Mouse (Mus musculus) T-helper 2 cell (primary cell): ENCODE data around the gene Zfp607b.

ENCODE experiments used
- in situ Hi-C: fragments of 300-600 bp; cut with MboI, MseI; formaldehyde crosslinking; loops from one replicate; pipeline ENCODE4 v1.15.1; 2025; ENCODE audit warnings: high pct_unique_total_duplicates

Gene Zfp607b

DNA sequence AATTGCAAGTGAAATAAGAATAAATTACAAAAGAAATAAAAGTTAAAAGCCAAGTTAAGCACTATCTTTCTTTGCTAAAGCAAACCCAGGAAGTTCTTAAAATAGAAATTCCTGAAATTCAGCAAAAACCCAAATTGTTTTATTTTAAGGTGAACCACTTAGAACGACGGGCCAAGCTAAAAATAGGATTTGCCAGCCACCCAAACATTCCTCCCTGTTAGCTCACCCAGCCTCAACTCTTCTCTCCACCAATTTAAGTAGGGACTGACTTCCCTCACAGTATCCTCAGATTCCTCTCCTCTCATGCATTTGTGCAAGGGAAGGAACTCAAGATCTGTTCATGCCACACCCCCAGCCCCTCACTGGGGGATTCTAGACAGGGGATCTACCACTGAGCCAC lies 5.9 kb upstream of the Zfp607b start:
- in situ Hi-C loops: loop anchor here (10.0 kb wide), 1 partner anchor 122 kb away; the partner anchor contains the start of gene Zfp626

DNA sequence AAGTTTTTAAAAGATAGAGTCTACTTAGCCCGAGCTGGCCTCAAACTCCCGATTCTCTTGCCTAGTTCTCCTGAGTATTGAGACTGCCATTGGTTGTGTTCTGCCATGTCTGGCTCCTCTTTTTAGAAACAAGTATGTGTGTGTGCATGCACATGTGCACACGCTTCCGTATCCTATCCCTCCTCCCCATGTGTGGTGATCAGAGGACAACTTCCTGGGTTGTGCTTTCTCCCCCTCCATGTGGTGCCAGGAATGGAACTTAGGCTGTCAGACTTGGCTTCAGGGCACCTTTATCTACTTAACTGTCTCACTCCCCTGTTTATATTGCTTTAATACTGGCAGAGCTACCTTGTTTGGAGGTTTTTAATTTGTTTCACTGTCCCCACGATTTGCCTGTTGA lies 3.9 kb upstream of the Zfp607b start:
- in situ Hi-C loops: loop anchor here (10.0 kb wide), 1 partner anchor 120 kb away; the partner anchor contains the start of gene Zfp626

DNA sequence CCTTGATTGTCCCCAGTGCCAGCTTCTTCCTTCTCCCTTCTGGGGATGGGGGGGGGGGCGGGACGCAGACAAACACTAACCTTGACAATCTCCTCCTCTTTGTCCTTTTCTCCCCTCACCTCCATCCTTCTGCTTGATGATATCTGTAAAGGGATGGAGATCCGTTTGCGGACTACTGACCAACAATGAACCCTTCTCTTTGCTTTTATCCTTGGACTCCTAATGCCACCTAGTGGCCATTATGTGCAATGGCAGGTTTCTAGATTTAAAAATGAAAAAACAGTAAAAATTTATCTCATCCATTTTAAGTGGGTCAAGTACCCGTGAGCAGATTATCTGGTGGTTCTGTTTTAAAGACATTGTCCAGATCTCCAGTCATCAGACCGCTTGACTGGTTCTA lies 3.5 kb upstream of the Zfp607b start:
- in situ Hi-C loops: loop anchor here (10.0 kb wide), 1 partner anchor 119 kb away; the partner anchor contains the start of gene Zfp626

DNA sequence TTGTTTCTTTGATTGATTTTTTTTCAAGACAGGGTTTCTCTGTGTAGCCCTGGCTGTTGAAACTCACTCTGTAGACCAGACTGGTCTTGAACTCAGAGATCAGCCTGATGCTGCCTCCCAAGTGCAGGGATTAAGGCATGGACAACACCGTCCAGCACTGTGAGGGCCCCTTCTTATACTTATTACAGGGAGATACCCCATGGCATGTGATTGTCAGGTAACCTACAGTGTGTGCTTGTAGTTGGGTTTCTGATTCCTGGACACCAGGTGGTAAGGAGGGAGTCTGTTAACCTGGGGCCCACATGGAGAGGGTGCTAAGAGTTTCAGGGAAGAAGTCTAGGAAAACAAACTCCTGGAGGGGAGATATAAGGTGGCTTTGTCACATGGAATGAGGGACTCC lies 2.1 kb upstream of the Zfp607b start:
- in situ Hi-C loops: loop anchor here (10.0 kb wide), 1 partner anchor 118 kb away; the partner anchor contains the start of gene Zfp626

DNA sequence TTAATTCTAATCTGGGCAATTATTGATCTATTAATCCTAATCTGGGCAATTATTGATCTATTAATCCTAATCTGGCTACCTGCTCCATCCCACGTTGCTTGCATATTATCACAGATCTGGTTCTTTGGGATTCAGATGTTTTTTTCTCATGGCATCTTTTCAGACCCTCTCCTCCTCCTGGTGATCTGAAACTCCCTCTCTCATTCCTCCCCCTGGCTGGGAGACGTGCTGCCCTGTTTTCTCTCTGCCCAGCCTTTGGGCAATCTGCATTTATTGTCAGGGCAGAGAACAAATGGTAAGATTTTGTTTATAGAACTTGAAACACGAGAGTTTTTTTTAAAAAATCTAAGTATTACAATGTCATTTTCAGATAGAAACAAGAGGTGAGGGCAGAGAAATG lies 1.3 kb upstream of the Zfp607b start:
- in situ Hi-C loops: loop anchor here (10.0 kb wide), 1 partner anchor 117 kb away; the partner anchor contains the start of gene Zfp626

DNA sequence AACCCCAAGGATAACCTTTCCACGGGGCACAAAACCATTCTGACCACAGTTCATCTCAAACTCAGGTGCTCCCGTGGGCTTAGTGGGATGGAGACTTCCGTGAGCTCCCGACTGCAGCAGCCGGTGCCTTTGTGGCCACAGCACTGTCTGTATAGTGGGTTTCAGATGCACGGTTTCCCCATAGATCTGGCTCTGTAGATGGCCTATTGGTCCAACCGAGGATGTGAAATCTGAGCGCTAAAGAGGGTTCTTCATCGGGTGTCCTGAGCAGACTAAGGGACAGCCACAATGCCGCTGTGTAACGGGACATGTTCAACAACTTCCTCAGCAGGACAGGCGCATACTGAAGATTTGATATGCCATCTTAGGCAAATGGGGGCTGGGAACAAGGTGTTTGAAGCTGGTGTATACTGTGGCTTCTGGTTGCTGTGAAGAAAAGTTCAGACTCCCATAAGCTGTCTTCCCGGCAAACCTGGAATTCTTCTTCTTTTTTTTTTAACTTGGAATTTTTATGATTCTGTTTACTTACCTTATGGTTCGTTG lies 823 bp upstream of the Zfp607b start:
- in situ Hi-C loops: loop anchor here (10.0 kb wide), 1 partner anchor 116 kb away; the partner anchor contains the start of gene Zfp626

DNA sequence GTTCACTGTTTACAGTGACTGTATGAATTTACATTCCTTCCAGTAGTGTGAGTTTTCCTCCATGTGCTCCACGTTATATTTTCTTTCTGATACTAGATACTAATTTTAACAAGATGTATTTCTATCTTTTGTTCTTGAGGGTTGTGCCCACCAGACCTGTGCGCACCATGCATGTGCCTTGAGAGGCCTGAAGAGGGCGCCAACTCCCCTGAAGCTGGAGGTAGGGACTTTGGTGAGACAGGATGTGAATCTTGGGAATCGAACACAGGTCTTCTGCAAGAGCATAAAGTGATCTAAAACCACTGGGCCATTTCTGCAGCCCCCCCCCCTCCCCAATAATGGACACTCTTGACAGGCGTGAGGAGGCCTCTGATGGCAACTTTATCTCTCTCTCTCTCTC lies 1.9 kb downstream of the Zfp607b start:
- in situ Hi-C loops: loop anchor here (5.0 kb wide), 1 partner anchor 36 kb away; no protein-coding TSS in a partner anchor

DNA sequence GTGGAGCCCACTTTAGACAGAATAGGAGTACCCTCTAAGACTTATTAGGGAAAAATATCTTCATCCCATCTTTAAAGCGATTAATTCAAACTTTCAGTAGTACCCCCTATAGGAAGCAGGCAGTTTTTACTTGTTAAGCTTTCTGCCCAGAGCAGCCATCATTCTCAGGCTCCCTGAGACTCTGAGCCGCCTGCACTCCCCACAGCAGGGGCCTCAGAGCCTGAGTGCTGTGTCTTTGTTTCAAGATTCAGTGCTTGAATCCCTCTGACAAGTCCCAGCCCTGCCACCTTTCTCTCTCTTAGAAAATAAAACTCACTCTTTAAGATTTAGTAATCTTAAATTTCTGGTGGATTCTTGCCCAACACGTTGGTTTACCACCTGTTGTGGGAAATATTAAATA lies 7.6 kb downstream of the Zfp607b start:
- in situ Hi-C loops: no loop called here

DNA sequence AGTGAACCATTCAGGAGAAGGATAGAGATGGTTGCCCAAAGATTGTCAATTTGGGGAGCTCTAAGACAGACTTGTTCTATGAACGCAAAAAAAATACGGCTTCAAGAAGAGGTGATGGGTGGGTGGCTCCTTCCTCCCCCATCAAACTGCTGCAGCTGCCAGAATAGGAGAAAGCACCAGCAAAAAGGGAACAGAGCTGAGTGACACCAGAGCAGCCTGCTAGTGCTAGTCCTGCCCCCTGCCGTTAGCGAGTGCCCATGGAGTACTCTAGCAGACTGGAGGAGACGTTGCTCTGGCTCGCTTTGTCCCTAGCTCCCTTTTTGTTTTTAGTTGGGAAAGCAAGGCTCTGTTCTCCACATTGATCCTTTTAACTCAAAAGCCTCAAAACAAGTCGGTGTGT lies 21.3 kb downstream of the Zfp607b start:
- in situ Hi-C loops: no loop called here

DNA sequence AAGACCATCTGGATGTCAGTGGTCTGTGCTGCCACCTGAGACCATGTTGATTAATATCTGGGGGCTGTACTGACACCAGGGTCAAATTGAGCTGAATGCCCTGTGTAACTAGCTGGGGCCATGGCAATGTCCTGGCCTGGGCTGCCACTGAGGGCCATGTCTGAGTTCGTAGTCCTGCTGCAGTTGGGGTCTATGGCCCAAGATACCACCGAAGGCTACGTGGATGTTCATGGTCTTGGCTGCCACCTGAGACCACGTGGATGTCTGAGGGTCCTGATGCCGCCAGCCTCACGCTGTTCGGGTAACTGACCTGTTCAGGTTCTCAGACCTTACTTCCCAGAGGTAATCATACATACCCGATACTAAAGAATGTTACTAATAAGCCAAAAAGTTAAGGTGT lies 32.8 kb downstream of the Zfp607b start:
- in situ Hi-C loops: no loop called here

DNA sequence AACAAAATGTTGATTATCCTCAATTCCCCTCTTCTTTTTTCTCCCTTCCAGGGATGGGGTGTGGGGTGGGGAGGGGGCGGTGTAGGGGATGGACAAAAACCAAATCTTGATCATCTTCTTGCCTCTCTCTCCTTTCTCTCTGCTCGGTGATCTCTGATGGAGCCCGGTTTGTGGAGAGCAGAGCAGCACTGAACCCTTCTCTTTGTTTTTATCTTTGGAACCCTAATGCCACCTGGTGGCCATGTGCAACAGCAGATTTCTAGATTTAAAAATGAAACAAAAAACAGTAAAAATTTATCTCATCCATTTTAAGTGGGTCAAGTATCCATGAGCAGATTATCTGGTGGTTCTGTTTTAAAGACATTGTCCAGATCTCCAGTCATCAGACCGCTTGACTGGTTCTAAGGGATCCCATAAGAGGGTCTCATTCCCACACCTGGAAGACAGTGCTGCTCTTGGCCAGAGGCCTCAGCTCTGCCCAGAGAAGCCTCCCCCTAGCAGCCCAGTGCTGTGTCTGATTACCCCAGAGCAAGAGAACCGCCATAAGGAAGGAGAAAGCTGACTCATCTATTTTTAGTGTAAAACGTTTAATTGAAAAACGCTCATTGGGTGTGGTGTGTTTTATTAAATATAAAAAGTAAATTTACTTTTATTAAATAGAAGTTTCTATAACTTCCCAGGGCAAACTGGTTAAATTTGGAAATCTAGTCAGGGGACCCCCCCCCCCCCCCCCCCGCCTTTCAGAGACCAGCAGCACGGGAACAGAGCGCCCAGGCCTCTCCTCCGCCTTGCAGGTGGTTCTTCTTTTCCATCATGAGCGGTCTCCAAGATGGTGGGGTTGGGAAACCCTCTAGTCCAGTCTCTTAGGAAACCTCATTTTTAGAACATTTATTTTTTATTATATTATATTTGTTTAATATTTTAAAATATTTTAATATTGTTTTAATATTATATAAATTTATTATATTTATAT lies 36.7 kb downstream of the Zfp607b start:
- in situ Hi-C loops: loop anchor here (5.0 kb wide), 1 partner anchor 34 kb away; no protein-coding TSS in a partner anchor

DNA sequence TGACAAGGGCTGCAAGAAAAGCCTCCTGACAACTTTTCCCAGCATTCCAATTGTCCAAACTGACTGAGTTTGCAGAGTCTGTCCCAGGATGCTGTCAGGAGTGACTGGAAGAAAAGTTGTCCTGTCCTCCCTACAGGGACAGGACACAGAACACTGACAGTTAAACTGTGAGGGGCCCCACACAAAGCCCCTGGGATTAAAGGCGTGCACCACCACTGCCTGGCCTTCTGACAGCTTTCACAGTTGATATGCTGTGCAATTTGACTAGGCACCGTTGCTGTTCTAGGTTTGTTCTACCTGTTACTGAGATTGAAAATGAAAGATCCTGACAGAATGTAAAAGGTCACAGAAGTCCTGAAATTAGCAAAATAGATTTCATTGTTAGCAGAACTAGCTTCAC lies 38.3 kb downstream of the Zfp607b start:
- in situ Hi-C loops: loop anchor here (5.0 kb wide), 1 partner anchor 35 kb away; no protein-coding TSS in a partner anchor

DNA sequence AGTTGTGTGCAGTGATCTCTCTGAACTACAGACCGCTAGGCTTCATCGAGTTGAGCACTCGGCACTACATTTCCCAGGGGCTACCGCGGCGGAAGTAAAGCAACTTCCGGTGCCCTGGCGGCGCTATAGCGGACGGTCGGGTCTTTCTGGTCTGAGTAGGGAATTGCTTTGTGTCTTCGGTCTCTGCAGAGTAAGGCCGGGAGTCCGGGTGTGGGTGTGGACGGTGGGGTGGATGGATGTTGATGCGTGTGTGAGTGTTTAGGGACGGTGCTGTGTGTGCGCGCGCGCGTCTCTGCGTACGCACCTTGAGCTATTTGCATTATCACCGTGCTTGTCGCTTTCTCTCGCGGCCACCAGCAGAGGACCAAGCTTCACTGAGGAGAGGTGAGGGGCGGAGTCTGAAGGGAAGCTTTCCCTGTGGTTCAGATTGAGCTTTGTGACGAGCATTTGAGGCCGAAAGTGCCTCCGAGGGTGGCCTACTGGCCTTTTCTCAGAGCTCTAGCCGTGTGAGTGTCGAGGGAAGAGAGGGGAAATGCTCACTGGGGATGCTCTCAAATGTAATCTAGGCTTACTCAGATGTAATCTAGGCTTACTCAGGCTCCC lies 42.2 kb downstream of the Zfp607b start, which contains the start of gene Zfp60:
TSS of gene Zfp60 (plus strand) at position 109 of the 603 bp plus-strand sequence.
- in situ Hi-C loops: loop anchor here (5.0 kb wide), 1 partner anchor 71 kb away; no protein-coding TSS in a partner anchor

DNA sequence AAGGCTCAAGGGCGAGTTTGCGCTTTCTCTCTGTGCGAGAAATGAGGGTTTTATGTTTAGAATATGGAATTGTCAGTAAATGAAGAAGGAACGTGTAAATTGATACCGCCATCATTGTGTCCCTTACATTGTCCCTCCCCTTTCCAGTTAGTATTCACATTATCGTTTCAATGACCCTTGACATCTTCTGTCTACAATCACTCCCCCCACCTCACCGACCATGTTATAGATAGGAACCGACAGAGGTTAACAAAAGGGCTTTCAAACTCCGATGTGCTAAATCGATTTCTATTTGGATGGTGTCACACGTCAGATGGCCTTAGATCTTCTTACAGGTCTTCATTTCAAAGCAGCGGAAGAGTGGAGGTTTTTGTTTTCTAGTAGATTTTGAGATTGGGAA lies 42.8 kb downstream of the Zfp607b start:
- in situ Hi-C loops: loop anchor here (5.0 kb wide), 1 partner anchor 70 kb away; no protein-coding TSS in a partner anchor

DNA sequence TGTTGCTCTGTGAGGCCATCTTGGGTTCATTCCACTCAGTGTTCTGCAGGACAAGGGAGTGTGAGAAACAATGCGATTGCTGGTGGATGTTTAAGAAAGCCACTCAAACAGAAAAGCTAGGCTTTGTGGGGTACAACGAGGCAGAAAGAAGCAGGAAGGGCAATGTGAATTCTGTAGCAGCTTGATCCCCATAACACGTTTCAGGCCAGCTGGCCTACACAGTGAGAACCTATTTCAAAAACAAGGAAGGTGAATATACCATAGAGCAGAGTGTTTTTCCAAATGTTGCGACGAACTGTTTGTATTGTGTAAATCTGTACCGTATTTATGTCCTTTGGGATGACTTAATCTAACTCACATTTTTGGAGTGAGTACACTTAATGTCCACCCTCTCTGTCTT lies 43.4 kb downstream of the Zfp607b start:
- in situ Hi-C loops: loop anchor here (5.0 kb wide), 1 partner anchor 70 kb away; no protein-coding TSS in a partner anchor

DNA sequence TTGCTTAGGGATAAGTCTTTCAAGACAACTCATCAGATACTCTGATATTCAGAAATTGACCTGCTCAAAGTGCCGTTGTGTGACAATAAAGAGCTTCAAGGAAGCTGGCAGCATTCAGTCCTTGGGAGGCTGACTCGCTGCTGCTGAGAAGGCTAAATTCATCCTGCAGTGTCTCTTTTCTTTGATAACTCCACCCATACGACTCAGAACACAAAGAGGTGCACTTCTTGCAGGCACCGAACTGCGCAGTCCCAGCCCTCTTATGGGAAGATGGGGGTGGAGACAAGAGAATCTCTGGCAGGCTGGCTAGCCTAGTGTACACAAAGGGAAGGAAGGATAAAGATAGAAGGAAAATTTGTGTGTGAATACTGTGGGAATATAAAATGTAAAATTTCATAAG lies 46.3 kb downstream of the Zfp607b start:
- in situ Hi-C loops: no loop called here
